Mouse (Mus musculus): ENCODE measurements at regions not wholly inside any gene's neighbourhood (a gene's known extent, or its start where the extent isn't known, plus 50 kb on each side); places are given as distances from the start of the nearest gene placed in this dataset.

- no peak for DNase-seq (ENCODE audit: low spot score in 2 of 2)
These were observed 52.0 kb upstream of the Mgat5 start for GRCm38 (mm10) chr1:127152840-127153239.

- DNase-seq (ENCODE audit: low spot score in 2 of 2) = no peak
These were observed 69.3 kb upstream of the Mgat5 start for GRCm38 (mm10) chr1:127135521-127135920.

- DNase-seq (ENCODE audit: low spot score in 2 of 2) = no peak
These were observed 72.9 kb upstream of the Mgat5 start for GRCm38 (mm10) chr1:127131871-127132270.

- no peak for DNase-seq (ENCODE audit: low spot score in 2 of 2)
These were observed 80.0 kb upstream of the Mgat5 start for GRCm38 (mm10) chr1:127124862-127125261.

GRCm38 (mm10) chr1:127118019-127118418 lies 86.8 kb upstream of the Mgat5 start:
- DNase-seq (ENCODE audit: low spot score in 2 of 2) = no peak

GRCm38 (mm10) chr1:127107485-127107884 lies 97.3 kb upstream of the Mgat5 start:
- DNase-seq (ENCODE audit: low spot score in 2 of 2) = peak; percentile 46 to 49

- DNase-seq (ENCODE audit: low spot score in 2 of 2) = peak; percentile 34 to 35
These were observed 99.0 kb upstream of the Mgat5 start for GRCm38 (mm10) chr1:127105861-127106260.

GRCm38 (mm10) chr1:127103664-127104063 lies 101.2 kb upstream of the Mgat5 start:
- DNase-seq (ENCODE audit: low spot score in 2 of 2) = no peak

GRCm38 (mm10) chr1:127098871-127099420 lies 105.9 kb upstream of the Mgat5 start:
- DNase-seq (ENCODE audit: low spot score in 2 of 2) = no peak

GRCm38 (mm10) chr1:127087616-127088015 lies 117.2 kb upstream of the Mgat5 start:
- no peak for DNase-seq (ENCODE audit: low spot score in 2 of 2)

- DNase-seq (ENCODE audit: low spot score in 2 of 2) = no peak
These were observed 118.8 kb upstream of the Mgat5 start for GRCm38 (mm10) chr1:127085988-127086387.

- DNase-seq (ENCODE audit: low spot score in 2 of 2) = no peak
These were observed 121.0 kb upstream of the Mgat5 start for GRCm38 (mm10) chr1:127083761-127084308.

GRCm38 (mm10) chr1:127079012-127079411 lies 125.8 kb upstream of the Mgat5 start:
- DNase-seq (ENCODE audit: low spot score in 2 of 2) = no peak

GRCm38 (mm10) chr1:127062430-127062829 lies 142.4 kb upstream of the Mgat5 start:
- no peak for DNase-seq (ENCODE audit: low spot score in 2 of 2)

GRCm38 (mm10) chr1:127045711-127046420 lies 158.9 kb upstream of the Mgat5 start:
- no peak for DNase-seq (ENCODE audit: low spot score in 2 of 2)

- no peak for DNase-seq (ENCODE audit: low spot score in 2 of 2)
These were observed 170.1 kb upstream of the Mgat5 start for GRCm38 (mm10) chr1:127034748-127035147.

GRCm38 (mm10) chr1:127031563-127031962 lies 173.3 kb upstream of the Mgat5 start:
- DNase-seq (ENCODE audit: low spot score in 2 of 2) = no peak

GRCm38 (mm10) chr1:127028872-127029497 lies 175.8 kb upstream of the Mgat5 start:
- DNase-seq (ENCODE audit: low spot score in 2 of 2) = no peak

- DNase-seq (ENCODE audit: low spot score in 2 of 2) = no peak
These were observed 181.7 kb upstream of the Mgat5 start for GRCm38 (mm10) chr1:127023100-127023499.

- DNase-seq (ENCODE audit: low spot score in 2 of 2) = peak in 1 of 2 experiments; percentile 43
These were observed 187.1 kb upstream of the Nckap5 start for GRCm38 (mm10) chr1:127017698-127018097.

- no peak for DNase-seq (ENCODE audit: low spot score in 2 of 2)
These were observed 185.3 kb upstream of the Nckap5 start for GRCm38 (mm10) chr1:127015894-127016245.

GRCm38 (mm10) chr1:127015042-127015893 lies 184.7 kb upstream of the Nckap5 start:
- no peak for DNase-seq (ENCODE audit: low spot score in 2 of 2)
